Mouse (Mus musculus) C2C12 (cell line): Measurements from ENCODE around the gene Hist1h2bk. TPM values are rescaled to one million over a fixed set of nuclear protein-coding genes. Genes with fewer than 3 reads are reported as not detected.
"Not testable (repeated sequence)": the region's sequence is repeated elsewhere in the genome, so short reads cannot be mapped to it uniquely, and the experiment has no call there.

Source experiments
- H3K27me3 ChIP-seq: one replicate; pipeline ENCODE4 v1.6.1; 2011; ENCODE audit not compliant: control insufficient read depth, insufficient read depth, insufficient read length
- H3K36me3 ChIP-seq: one replicate; pipeline ENCODE4 v1.6.1; 2011; ENCODE audit not compliant: control insufficient read depth, insufficient read depth
- H3K4me3 ChIP-seq: one replicate; pipeline ENCODE4 v1.5.1; 2011; ENCODE audit warnings: mild to moderate bottlenecking, control low read depth; ENCODE audit not compliant: poor library complexity, insufficient read depth, severe bottlenecking
- H3K79me2 ChIP-seq: one replicate; pipeline ENCODE4 v1.6.1; 2011; ENCODE audit not compliant: control insufficient read depth, insufficient read depth
- H3K79me3 ChIP-seq: one replicate; pipeline ENCODE4 v1.6.1; 2011; ENCODE audit warnings: low read depth, control low read depth
- H3ac ChIP-seq: one replicate; pipeline ENCODE3; 2011; ENCODE audit warnings: low read depth; ENCODE audit not compliant: control insufficient read depth, insufficient read length
- CEBPB ChIP-seq: IDR thresholded peaks from one replicate; pipeline ENCODE4 v1.6.1; 2011; ENCODE audit warnings: low read depth, mild to moderate bottlenecking, control low read depth, moderate library complexity
- CTCF ChIP-seq: IDR thresholded peaks from one replicate; pipeline ENCODE4 v1.5.1; 2011; ENCODE audit not compliant: control insufficient read depth, insufficient read depth, insufficient read length
- FOSL1 ChIP-seq: IDR thresholded peaks from one replicate; pipeline ENCODE4 v1.8.0; 2011; ENCODE audit warnings: mild to moderate bottlenecking, low read length; ENCODE audit not compliant: poor library complexity, insufficient read depth, severe bottlenecking
- MAX ChIP-seq: IDR thresholded peaks from one replicate; pipeline ENCODE4 v1.6.1; 2011; ENCODE audit warnings: mild to moderate bottlenecking, control low read depth
- MYOD1 ChIP-seq: IDR thresholded peaks from one replicate; pipeline ENCODE4 v1.6.1; 2011; ENCODE audit warnings: low read depth; ENCODE audit not compliant: control insufficient read depth, insufficient read length
- MYOG ChIP-seq: IDR thresholded peaks from one replicate; pipeline ENCODE4 v1.6.1; 2011; ENCODE audit not compliant: control insufficient read depth, insufficient read length; ENCODE audit errors: extremely low read depth
- USF1 ChIP-seq: IDR thresholded peaks from one replicate; pipeline ENCODE4 v1.6.1; 2011; ENCODE audit warnings: low read depth, mild to moderate bottlenecking, control low read depth, moderate library complexity
- long read RNA-seq, 2 experiments: library from polyadenylated mRNA; unstranded; transcript quantifications; one replicate each; pipeline ENCODE4 v2.0.0; 2019 to 2020
- polyA plus RNA-seq: library from polyadenylated mRNA; unstranded; fragments of >200 nt; fragmentation: generic; extraction: Trizol; gene quantifications from one replicate; pipeline ENCODE4 v1.2.1, GENCODE M21; 2012; ENCODE audit warnings: missing spikeins

Gene Hist1h2bk
- 12.8 TPM for polyA plus RNA-seq
- long read RNA-seq, experiment 1, partial matches to known transcripts, result 0 of 2 reads
- long read RNA-seq, experiment 1, other reads (novel, unspliced or antisense), result 0 of 2 reads
- long read RNA-seq, experiment 2, partial matches to known transcripts, result 0 of 1 reads
- long read RNA-seq, experiment 2, other reads (novel, unspliced or antisense), result 0 of 1 reads

DNA sequence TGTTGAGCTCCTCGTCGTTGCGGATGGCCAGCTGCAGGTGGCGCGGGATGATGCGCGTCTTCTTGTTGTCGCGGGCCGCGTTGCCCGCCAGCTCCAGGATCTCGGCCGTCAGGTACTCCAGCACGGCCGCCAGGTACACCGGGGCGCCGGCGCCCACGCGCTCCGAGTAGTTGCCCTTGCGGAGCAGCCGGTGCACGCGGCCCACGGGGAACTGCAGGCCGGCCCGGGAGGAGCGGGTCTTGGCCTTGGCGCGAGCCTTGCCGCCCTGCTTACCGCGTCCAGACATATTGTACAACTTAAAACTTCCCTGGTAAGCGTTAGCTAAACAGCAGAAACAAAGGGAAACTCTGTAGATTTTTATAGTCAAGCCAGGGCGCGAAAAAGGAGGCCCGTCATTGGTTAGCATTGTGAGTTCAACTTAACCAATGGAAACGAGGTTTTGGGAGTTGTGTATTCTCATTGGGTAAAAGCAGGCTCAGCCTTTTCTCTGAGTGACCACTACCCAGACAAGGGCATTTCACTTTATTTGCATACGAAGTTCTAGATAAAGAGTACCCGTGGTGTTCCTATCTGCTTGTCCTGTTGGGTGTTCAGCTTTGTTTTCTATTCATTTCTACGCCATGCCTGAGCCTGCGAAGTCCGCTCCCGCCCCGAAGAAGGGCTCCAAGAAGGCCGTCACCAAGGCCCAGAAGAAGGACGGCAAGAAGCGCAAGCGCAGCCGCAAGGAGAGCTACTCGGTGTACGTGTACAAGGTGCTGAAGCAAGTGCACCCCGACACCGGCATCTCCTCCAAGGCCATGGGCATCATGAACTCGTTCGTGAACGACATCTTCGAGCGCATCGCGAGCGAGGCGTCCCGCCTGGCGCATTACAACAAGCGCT lies at the start of gene Hist1h2bk, which contains the start of gene Hist1h2ah:
Gene Hist1h2bk, plus strand, starts transcription at position 604 of the 882 bp plus-strand sequence.
Gene Hist1h2ah, minus strand, starts transcription at position 302 of the 882 bp plus-strand sequence.
- not testable (repeated sequence) for H3K79me2 ChIP-seq, H3K79me3 ChIP-seq, H3K27me3 ChIP-seq, H3K36me3 ChIP-seq
- Histone ChIP-seq H3K4me3 (peak within 1 kb of the TSS; percentile 45), H3ac (peak within 1 kb of the TSS; percentile 83)

- no peak for TF ChIP-seq FOSL1
- TF ChIP-seq CTCF, result no peak
- TF ChIP-seq CEBPB, result no peak
- no peak for TF ChIP-seq MAX
- TF ChIP-seq MYOD1, result no peak
- no peak for TF ChIP-seq MYOG
- no peak for TF ChIP-seq USF1
- H3K79me3 ChIP-seq, result no peaks in the 10 kb centered on the region
- H3K79me2 ChIP-seq, result no peaks in the 10 kb centered on the region
- H3K4me3 ChIP-seq, result no peak overlapping the region
- H3K36me3 ChIP-seq, result no peaks in the 10 kb centered on the region
- no peak overlapping the region for H3ac ChIP-seq
- no peaks in the 10 kb centered on the region for H3K27me3 ChIP-seq
Measured at GRCm38 (mm10) chr13:21992550-21992949, 43.1 kb upstream of the Hist1h2bk start.

DNA sequence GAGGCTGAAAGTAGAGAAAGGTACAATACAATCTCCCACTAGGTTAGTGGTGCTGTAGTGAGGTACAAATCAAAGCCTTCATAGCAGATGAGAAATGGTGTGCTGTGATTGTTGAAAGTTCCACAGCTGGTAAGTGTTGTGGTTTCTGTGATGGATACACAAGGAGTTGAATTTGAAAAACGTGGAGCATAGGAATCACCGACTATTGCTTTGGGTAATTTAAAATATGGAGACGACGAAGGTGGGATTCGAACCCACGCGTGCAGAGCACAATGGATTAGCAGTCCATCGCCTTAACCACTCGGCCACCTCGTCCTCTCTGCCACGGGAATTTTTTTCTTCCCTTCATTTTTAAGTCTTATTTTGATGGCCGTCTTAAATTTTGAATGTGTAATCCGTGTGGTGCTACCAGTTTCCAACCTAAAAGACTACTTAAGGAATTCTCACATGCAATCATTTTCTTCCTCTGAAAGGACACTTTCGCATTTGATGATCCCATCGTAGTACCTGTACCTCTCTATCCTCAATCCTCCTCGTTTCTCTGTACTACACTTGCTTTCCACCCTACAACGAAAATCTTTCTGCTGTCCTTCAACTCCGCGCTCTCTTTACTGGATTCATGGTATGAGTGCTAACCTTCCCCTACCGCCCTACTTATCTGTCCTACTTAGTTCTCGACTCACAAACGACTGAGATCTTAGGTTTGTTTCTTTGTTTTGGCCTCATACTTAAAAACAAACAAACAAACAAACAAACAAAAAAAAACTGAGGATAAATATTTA lies 41.5 kb upstream of the Hist1h2bk start:
- Histone ChIP-seq H3K27me3 (no peaks in the 10 kb centered on the region), H3ac (no peak overlapping the region), H3K79me3 (no peaks in the 10 kb centered on the region), H3K79me2 (no peaks in the 10 kb centered on the region), H3K4me3 (no peak overlapping the region), H3K36me3 (no peaks in the 10 kb centered on the region)
- no peak for TF ChIP-seq MYOD1
- TF ChIP-seq CEBPB, result no peak
- no peak for TF ChIP-seq USF1
- TF ChIP-seq CTCF, result no peak
- no peak for TF ChIP-seq MAX
- TF ChIP-seq FOSL1, result no peak

GRCm38 (mm10) chr13:21994896-21995295 lies 40.8 kb upstream of the Hist1h2bk start:
- Histone ChIP-seq H3K79me3 (no peaks in the 10 kb centered on the region), H3K36me3 (no peaks in the 10 kb centered on the region), H3K4me3 (peak overlapping the region; percentile 48), H3ac (peak overlapping the region; percentile 57), H3K27me3 (no peaks in the 10 kb centered on the region), H3K79me2 (no peaks in the 10 kb centered on the region)
- TF ChIP-seq CEBPB (no peak), MYOG (no peak), MAX (no peak), FOSL1 (no peak), MYOD1 (no peak), CTCF (no peak), USF1 (no peak)

DNA sequence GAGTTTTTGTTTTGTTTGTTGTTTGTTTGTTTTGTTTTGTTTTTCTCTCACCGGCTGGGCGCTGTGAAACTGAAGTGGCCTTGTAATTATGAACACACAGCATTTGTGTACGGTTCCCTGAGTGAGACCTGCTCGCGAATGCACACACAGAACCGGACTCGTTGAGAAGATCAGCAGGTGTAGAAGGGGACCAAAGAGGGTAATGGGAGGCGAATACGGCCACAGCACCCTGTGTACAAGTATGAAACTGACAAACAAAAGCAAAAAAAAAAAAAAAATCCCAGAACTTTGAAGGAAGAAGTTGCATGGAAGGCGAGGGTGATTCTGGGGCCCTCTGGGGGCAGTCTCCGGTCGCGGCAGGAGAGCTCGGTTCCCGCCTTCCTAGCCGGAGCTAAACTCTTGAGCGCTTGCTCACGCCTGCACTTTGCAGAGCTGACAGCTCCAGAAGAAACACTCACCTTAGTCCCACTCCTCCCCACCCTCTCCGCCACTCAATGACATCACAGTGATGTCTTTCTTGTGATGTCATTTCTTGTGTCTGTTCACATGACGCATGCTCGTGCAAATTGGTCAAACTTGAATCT lies 40.2 kb upstream of the Hist1h2bk start:
- Histone ChIP-seq H3K79me2 (no peaks in the 10 kb centered on the region), H3K4me3 (peak overlapping the region; percentile 48), H3K79me3 (no peaks in the 10 kb centered on the region), H3K27me3 (no peaks in the 10 kb centered on the region), H3ac (peak overlapping the region; percentile 57), H3K36me3 (no peaks in the 10 kb centered on the region)
- TF ChIP-seq MYOG (no peak), MAX (peak; percentile 38)
